Mouse (Mus musculus): ENCODE measurements around the gene Ccr8.

DNA sequence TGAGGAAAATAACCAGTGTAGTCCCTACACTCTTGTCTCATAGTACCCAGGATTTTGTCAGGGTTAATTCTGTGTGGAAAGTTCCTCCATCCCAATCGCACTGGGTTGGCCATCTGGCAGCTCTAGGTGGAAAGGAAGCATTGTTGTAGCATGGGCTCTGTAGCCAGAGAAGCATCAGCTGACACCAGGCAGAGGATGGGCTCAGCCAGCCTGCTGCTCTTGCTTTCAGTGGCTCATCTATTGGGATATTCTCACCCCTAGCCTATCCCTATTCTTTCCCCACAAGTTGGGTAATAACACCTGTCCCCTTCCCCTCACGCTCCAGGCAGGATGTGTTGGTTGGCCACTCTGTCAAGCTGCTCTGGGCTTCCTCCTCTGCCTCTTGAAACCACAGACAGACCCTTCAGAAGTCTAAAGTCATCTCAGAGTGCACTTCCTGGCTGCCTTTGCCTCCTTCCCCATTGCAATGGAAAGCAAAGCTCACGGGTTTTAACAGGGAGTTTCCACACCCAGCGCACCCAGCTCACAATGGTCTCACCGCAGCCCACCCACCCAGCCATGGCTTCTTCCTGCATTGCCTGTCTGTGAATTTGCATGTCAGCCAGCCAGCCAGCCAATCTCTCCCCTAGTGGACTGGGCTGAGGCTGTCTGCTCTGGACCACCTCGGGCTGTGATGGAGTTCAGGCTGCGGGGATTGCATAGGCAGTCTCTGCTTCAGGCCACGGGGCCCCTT, 37.2 kb upstream of the Ccr8 start:
- no peak for TF ChIP-seq GATA1 (IDR thresholded peaks at IDR 0.05; ENCODE audit: borderline replicate concordance, low read length)
- no peak for TF ChIP-seq FLI1 (IDR thresholded peaks at IDR 0.05; ENCODE audit: low read length)

Data from megakaryocyte, embryonic 14.5 days (primary cell).